Comparison of ENCODE assay signal across 9 mouse cellular contexts in the genomic region with DNA sequence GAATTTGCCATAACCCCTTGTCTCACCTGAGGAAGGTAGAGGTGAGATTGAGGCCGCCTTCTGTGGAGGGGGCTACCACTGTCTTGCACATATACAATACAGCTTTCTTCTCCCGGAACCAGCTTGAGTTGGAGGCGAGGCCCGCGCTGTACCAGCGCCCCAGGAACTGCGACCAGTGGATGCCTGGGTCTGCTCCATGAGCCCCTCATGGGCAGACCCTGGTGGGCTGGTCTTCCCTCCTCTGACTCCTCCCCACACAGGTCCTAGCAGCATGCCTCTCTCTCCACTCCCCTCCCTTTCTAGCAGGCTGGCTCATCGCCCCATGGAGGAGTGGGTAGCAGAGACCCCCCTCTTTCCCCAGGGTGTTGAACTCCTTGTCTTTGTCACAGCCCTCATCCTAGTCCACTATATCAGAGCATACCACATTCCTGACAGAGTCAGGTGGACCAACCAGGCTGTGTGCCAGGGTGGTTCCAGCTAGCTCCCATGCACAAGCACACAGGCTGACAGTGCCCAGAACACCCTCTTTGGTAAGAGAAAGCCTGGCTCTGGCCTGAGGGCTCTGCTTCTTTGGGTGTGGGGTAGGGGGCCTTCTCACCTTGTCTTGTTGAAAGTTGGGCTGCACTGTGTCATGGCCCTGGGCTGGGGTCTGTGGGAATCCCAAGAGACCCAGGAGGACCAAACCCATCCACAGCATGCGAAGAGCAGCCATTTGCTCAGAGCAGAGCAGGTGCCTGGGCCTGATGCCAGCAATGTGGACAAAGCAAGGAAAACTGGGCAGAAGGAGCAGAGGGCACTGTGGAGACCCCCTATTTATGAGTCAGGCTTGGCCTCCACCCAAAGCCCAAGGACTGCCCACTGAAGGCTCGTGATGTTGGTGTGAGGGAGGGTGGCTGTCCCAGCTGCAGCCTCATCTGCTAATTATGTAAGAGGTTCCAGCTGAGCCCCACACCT. TPM values are rescaled to one million over a fixed set of nuclear protein-coding genes. Genes with fewer than 3 reads are reported as not detected.
A peak's percentile ranks its signal among the peaks of the same experiment; 100 is the strongest.
DNase-seq lines count a peak whose midpoint lies in the region; ATAC-seq and TF ChIP-seq lines count a peak whose summit lies in the region.
"Had no signal": no experiment of that assay in that cellular context is flagged by ENCODE, and none has a peak within 500 bp of the region (broad histone marks: within the 10 kb centered on the region; RNA-seq: fewer than 3 reads in every experiment).

No protein-coding gene starts in this region.

- DNase-seq in heart, adult 18-20 months = peak; percentile 72 to 77
- DNase-seq in heart, postnatal 25 days (ENCODE audit: low spot score) = no peak
- peak; percentile 36 to 42 for DNase-seq in layer of hippocampus, adult 2 months (ENCODE audit: low spot score in 2 of 2)
- no peak for DNase-seq in stomach, postnatal 0 days (ENCODE audit: low spot score)
- no peak for DNase-seq in thymus, postnatal 0 days (ENCODE audit: low spot score)
- no peak for DNase-seq in gastrocnemius, postnatal 25 days

- intact Hi-C loops in heart, postnatal 25 days (cut with DNase I) = no loop called here

- WGBS in heart, embryonic 12.5 days = 72% methylated on average over 10 of the region's 10 CpGs
- WGBS in stomach, postnatal 0 days = 68% methylated on average over 10 of the region's 10 CpGs

- no peak overlapping the region for H3K4me3 ChIP-seq in heart, embryonic 12.5 days
- peak overlapping the region; percentile 20; the same call in 1 of the 2 replicates for H3K4me3 ChIP-seq in layer of hippocampus, adult 2 months
- no peak overlapping the region for H3K4me3 ChIP-seq in stomach, postnatal 0 days (ENCODE audit: low read depth, low read length)
- H3K4me3 ChIP-seq: liver, embryonic 15.5 days had no signal

- no peaks in the 10 kb centered on the region for H3K9me3 ChIP-seq in heart, embryonic 12.5 days (replicated peaks)
- H3K9me3 ChIP-seq in stomach, postnatal 0 days (ENCODE audit: control insufficient read depth, low read length) = no peaks in the 10 kb centered on the region
- H3K9me3 ChIP-seq: liver, embryonic 15.5 days had no signal

- H3K4me2 ChIP-seq in heart, embryonic 12.5 days = no peak overlapping the region
- H3K4me2 ChIP-seq in stomach, postnatal 0 days (replicated peaks; ENCODE audit: low read depth) = no peak overlapping the region
- H3K4me2 ChIP-seq: liver, embryonic 15.5 days had no signal

- TF ChIP-seq EP300 in stomach, postnatal 0 days (optimal IDR thresholded peaks at IDR 0.05) = no peak

- no peaks in the 10 kb centered on the region for H3K27me3 ChIP-seq in heart, embryonic 12.5 days (replicated peaks)
- no peaks in the 10 kb centered on the region for H3K27me3 ChIP-seq in stomach, postnatal 0 days (ENCODE audit: control insufficient read depth, insufficient read depth, low read length)
- H3K27me3 ChIP-seq: liver, embryonic 15.5 days had no signal

- peak; percentile 42; the same call in 1 of the 2 replicates for ATAC-seq in cerebellum, adult (ENCODE audit: insufficient number of reproducible peaks, low FRiP score, low TSS enrichment)
- peak; percentile 25; the same call in 1 of the 2 replicates for ATAC-seq in heart, embryonic 12.5 days (ENCODE audit: insufficient number of reproducible peaks, low FRiP score)
- ATAC-seq in stomach, postnatal 0 days (ENCODE audit: low FRiP score, low TSS enrichment) = peak; percentile 20; the same call in 1 of the 2 replicates

- no peak overlapping the region for H3K27ac ChIP-seq in heart, embryonic 12.5 days (ENCODE audit: poor library complexity, severe bottlenecking)
- peak overlapping the region; percentile 51 for H3K27ac ChIP-seq in layer of hippocampus, adult 2 months
- H3K27ac ChIP-seq in stomach, postnatal 0 days (replicated peaks) = 0 out of 2 replicates have a peak overlapping the region, but pooled peaks have one; percentile 18
- H3K27ac ChIP-seq: liver, embryonic 15.5 days had no signal

- no peaks in the 10 kb centered on the region for H3K36me3 ChIP-seq in heart, embryonic 12.5 days
- H3K36me3 ChIP-seq in stomach, postnatal 0 days (ENCODE audit: control insufficient read depth, insufficient read depth, low read length) = no peaks in the 10 kb centered on the region
- H3K36me3 ChIP-seq: liver, embryonic 15.5 days had no signal

- H3K4me1 ChIP-seq in heart, embryonic 12.5 days (replicated peaks) = peaks cover 32% of the 10 kb centered on the region
- H3K4me1 ChIP-seq in stomach, postnatal 0 days (replicated peaks; ENCODE audit: control insufficient read depth, insufficient read depth) = no peaks in the 10 kb centered on the region

- H3K9ac ChIP-seq in heart, embryonic 12.5 days = no peak overlapping the region
- no peak overlapping the region for H3K9ac ChIP-seq in stomach, postnatal 0 days (ENCODE audit: low read length)
- H3K9ac ChIP-seq: liver, embryonic 15.5 days had no signal

- TF ChIP-seq CTCF in layer of hippocampus, adult 2 months (conservative IDR thresholded peaks at IDR 0.05) = no peak
- no peak for TF ChIP-seq CTCF in stomach, postnatal 0 days (IDR thresholded peaks at IDR 0.05; ENCODE audit: low read depth)

RNA-seq across cellular contexts. Expression of a gene that starts 0.6 kb away (rescaled TPM):
- 100 to 1,000 TPM; 450 to 656 TPM for total RNA-seq in heart, adult 18-20 months (2021)
- 100 to 1,000 TPM; 117 to 160 TPM for total RNA-seq in heart, postnatal 25 days (2021)
- 2.4 and 2.6 TPM in 2 replicates for polyA plus RNA-seq in heart, embryonic 12.5 days (2016; fragmentation: Nextera tagmentation; extraction: Ambion mirVana)
- 100 to 1,000 TPM; 541 to 735 TPM for total RNA-seq in layer of hippocampus, adult 2 months (2021)
- 4.7 and 5.2 TPM in 2 replicates for polyA plus RNA-seq in stomach, postnatal 0 days (2015; fragmentation: Nextera tagmentation; extraction: Ambion mirVana)
- 6.3 TPM in 2 replicates for polyA plus RNA-seq in thymus, postnatal 0 days (2015; fragmentation: Nextera tagmentation; extraction: Ambion mirVana)
- total RNA-seq in gastrocnemius, postnatal 25 days (2021) = not detected

RNA-seq across cellular contexts. Expression of a gene that starts 8.3 kb away (rescaled TPM):
- 10 to 100 TPM; 22.6 to 28.7 TPM for total RNA-seq in heart, adult 18-20 months (2021)
- 10 to 100 TPM; 17.4 to 20.8 TPM for total RNA-seq in heart, postnatal 25 days (2021)
- polyA plus RNA-seq in heart, embryonic 12.5 days (2016; fragmentation: Nextera tagmentation; extraction: Ambion mirVana) = 22.1 and 22.7 TPM in 2 replicates
- total RNA-seq in layer of hippocampus, adult 2 months (2021) = 10 to 100 TPM; 55.7 to 62.1 TPM
- polyA plus RNA-seq in stomach, postnatal 0 days (2015; fragmentation: Nextera tagmentation; extraction: Ambion mirVana) = 51.7 and 59.7 TPM in 2 replicates
- polyA plus RNA-seq in thymus, postnatal 0 days (2015; fragmentation: Nextera tagmentation; extraction: Ambion mirVana) = 72.4 and 83.3 TPM in 2 replicates
- 10 to 100 TPM; 13.7 to 16.2 TPM for total RNA-seq in gastrocnemius, postnatal 25 days (2021)

RNA-seq across cellular contexts. Expression of a gene that starts 12.6 kb away (rescaled TPM):
- total RNA-seq in heart, adult 18-20 months (2021) = 1 to 10 TPM in 1 of 2 experiments, under 1 TPM in 1; 0.82 to 1.7 TPM
- 1 to 10 TPM; 2.4 to 3.6 TPM for total RNA-seq in heart, postnatal 25 days (2021)
- polyA plus RNA-seq in heart, embryonic 12.5 days (2016; fragmentation: Nextera tagmentation; extraction: Ambion mirVana) = 1.1 and 1.4 TPM in 2 replicates
- total RNA-seq in layer of hippocampus, adult 2 months (2021) = under 1 TPM in 1 of 2 experiments, not detected in 1; 0.49 TPM
- polyA plus RNA-seq in stomach, postnatal 0 days (2015; fragmentation: Nextera tagmentation; extraction: Ambion mirVana) = 246 and 272 TPM in 2 replicates
- 3.6 and 4.7 TPM in 2 replicates for polyA plus RNA-seq in thymus, postnatal 0 days (2015; fragmentation: Nextera tagmentation; extraction: Ambion mirVana)
- total RNA-seq in gastrocnemius, postnatal 25 days (2021) = under 1 TPM; 0.35 to 0.64 TPM

RNA-seq across cellular contexts. Expression of a gene that starts 24.5 kb away (rescaled TPM):
- not detected for total RNA-seq in heart, adult 18-20 months (2021)
- total RNA-seq in heart, postnatal 25 days (2021) = not detected
- polyA plus RNA-seq in heart, embryonic 12.5 days (2016; fragmentation: Nextera tagmentation; extraction: Ambion mirVana) = not detected in 2 replicates
- total RNA-seq in layer of hippocampus, adult 2 months (2021) = not detected
- polyA plus RNA-seq in stomach, postnatal 0 days (2015; fragmentation: Nextera tagmentation; extraction: Ambion mirVana) = not detected in 2 replicates
- not detected in 2 replicates for polyA plus RNA-seq in thymus, postnatal 0 days (2015; fragmentation: Nextera tagmentation; extraction: Ambion mirVana)
- total RNA-seq in gastrocnemius, postnatal 25 days (2021) = not detected
- polyA plus RNA-seq: liver, embryonic 15.5 days had no signal

RNA-seq across cellular contexts. Expression of a gene that starts 31.3 kb away (rescaled TPM):
- total RNA-seq in heart, adult 18-20 months (2021) = 10 to 100 TPM; 82.0 to 93.6 TPM
- total RNA-seq in heart, postnatal 25 days (2021) = 10 to 100 TPM; 85.7 to 91.2 TPM
- polyA plus RNA-seq in heart, embryonic 12.5 days (2016; fragmentation: Nextera tagmentation; extraction: Ambion mirVana) = 82.7 and 83.3 TPM in 2 replicates
- total RNA-seq in layer of hippocampus, adult 2 months (2021) = 100 to 1,000 TPM; 109 to 120 TPM
- 39.3 and 47.5 TPM in 2 replicates for polyA plus RNA-seq in stomach, postnatal 0 days (2015; fragmentation: Nextera tagmentation; extraction: Ambion mirVana)
- polyA plus RNA-seq in thymus, postnatal 0 days (2015; fragmentation: Nextera tagmentation; extraction: Ambion mirVana) = 44.3 and 47.2 TPM in 2 replicates
- total RNA-seq in gastrocnemius, postnatal 25 days (2021) = 10 to 100 TPM; 77.2 to 77.4 TPM

Comparison
In these comparisons a context has a peak if more than half of its experiments do, and no peak if none do; other contexts are left out.
1. DNase-seq: peak in heart, adult 18-20 months (2 of 2) and layer of hippocampus, adult 2 months (2 of 2); none in heart, postnatal 25 days (single experiment), stomach, postnatal 0 days (single experiment), thymus, postnatal 0 days (single experiment) and gastrocnemius, postnatal 25 days (single experiment).
2. RNA of a gene that starts 0.6 kb away (total RNA-seq): 541 to 735 TPM in layer of hippocampus, adult 2 months, 450 to 656 TPM in heart, adult 18-20 months and 117 to 160 TPM in heart, postnatal 25 days; not detected in gastrocnemius, postnatal 25 days; every median in the first group is over 10 times any median in the second.
3. Peak in every context shown above with its lines, with median percentiles within 50 percentile points of each other: ATAC-seq.